Mouse (Mus musculus) layer of hippocampus, adult 9-10 months (tissue): Measurements from ENCODE around the gene Thbs3.

Experiments
- DNase-seq: peaks from one replicate; pipeline ENCODE4 v3.0.0; 2022; ENCODE audit warnings: low spot score

The Thbs3 gene

DNA sequence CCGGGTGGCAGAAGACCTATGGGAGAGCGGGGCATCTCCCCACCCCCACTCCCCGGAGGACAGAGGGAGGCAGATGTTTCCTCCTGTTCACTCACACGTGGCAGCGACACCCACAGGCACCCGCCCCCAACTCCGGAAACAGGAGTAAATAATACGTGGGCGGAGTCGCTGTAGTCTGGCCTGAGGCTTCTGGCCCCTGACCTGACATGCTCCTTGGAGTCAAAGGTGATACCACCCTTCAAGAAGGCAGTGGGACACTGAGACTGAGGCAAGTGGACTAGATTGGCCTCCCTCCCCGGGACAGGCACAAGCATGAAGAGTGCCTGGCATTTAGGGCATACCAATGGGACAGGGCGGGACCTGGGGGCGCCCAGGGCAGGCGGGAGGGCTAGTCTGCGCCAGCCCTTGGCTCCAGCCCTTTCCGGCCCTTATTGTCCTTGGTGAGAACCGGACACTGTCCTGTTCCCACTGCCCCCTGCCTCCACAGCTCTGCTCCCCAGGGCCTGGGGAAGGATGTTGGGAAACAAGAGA is 36.5 kb downstream of the Thbs3 start:
- no peak for DNase-seq

DNA sequence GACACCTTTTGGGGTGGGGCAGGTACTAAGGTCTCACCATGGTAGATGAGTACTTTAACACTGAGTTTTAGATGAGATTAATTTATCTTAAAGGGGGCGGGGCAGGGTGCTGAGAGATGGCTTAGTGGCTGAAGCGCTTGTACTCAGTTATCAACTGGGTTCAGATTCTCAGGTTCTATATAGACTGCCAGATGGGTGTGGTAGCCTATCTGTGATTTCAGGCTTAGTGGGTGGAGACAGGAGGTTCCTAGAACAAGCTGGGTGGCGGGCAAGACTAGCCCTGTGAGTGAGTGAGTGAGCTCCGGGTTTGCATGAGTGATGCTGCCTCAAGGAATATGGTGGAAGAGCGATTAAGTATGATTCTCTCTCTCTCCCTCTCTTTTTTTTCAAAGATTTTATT is 40.0 kb downstream of the Thbs3 start:
- DNase-seq = no peak

DNA sequence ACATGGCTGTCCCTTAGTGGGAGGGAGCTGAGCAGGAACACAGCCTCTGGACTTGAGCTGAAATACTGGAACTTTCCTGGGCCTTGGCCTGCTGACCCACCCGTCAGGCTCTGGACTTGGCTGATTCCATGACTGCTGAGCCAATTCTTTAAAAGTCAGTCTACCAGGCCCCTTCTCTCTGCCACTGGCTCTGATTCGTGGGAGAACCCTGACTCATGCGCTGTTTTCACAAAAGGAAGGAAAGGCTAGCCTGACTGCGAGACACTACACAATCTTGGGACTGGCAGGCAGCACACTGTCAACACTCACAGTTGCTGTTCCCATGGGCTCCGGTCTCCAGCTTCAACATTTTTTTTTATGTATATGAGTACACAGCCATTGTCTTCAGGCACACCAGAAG is 41.2 kb downstream of the Thbs3 start:
- DNase-seq = no peak

DNA sequence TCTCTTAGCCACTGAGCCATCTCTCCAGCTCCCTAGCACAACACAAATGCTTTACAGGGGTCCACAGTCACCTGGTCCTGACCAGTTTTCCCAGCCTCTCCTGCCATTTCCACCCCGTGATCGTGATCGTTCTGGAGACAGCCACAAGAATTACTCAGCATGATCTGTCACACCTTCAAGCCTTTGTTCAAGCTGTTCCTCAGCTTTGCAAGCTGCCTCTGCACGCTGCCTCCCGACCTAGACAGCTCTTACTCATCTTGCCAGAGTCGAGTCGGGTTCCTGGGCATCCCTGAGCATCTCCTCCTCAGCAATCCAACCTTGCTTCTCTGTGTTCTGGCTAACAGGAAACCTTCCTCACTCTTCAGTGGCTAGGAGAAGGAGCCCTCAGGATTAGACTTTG is 44.1 kb downstream of the Thbs3 start, which contains the start of gene Dpm3:
Gene Dpm3, plus strand, starts transcription at position 283 of the 400 bp plus-strand sequence.
- no peak for DNase-seq

DNA sequence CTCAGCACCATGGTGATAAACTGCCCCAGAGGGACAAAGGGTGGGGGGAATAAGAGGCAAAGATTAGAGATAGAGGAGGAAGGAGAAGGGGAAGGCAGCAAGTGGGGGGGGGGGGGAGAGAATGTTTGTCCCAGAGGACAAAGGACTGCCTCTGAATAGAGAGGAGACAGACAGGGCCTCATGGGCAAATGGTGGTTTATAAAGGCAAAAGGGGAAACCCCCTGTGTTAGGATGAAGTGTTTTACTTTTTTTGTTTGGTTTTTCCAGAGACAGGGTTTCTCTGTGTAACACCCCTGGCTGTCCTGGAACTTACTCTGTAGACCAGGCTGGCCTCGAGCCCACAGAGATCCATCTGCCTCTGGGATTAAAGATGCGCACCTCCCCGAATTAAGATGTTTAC is 45.2 kb downstream of the Thbs3 start:
- DNase-seq = no peak

DNA sequence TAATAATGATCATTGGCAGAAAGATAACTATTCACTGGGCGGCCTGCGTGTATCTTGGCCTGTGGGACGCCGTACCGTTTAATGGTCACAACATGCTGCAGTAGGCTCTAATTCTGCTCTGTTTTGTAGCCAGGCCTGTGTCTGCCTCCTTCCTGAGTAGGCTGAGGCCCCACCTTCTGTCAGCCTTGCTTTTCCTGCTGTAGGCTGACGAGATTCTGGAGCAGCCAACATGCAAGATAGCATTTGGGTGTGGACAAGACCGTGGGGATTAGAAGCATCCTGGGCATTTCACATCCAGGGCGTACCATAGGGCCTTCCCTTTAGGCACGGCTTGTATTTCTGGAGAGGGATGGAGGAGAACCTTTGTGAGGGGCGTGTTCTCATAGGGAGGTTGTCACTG is 47.4 kb downstream of the Thbs3 start:
- no peak for DNase-seq

DNA sequence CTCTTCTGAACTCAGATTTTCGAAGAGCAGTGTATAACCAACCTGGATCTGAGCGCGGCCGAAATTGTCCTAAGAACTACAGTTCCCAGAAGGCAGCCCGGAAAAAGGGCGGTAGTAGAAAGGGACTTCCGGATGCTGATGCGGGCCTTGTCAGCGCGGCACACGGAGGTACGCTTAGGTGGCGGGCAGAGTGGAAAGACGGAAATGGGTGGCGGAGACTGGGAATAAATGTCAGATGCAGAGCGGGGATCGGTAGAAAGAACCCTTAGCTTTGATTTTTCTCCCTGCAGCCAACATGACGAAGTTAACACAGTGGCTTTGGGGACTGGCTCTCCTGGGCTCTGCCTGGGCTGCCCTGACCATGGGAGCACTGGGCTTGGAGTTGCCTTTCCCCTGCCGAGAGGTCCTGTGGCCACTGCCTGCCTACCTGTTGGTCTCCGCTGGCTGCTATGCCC is 51.5 kb downstream of the Thbs3 start:
- DNase-seq = no peak

DNA sequence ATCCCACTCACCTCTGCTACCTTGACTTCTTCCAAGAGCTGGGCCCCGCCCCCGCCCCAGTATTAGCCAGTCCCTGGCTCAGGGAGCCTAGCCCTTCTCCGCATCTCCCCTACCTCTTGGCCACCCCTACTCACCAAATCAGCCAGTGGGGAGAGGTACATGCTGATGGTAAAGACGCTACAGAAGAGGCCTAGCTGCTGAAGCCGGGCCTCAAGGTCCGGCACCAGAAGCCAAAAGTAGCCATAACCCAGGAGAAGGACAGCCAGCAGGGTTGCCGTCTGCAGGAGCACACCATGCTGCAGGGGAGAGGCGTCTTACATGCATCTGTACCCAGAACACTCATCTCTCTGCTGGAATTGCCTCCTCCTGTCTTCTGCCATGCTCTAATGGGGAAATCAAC is 53.9 kb downstream of the Thbs3 start:
- no peak for DNase-seq

DNA sequence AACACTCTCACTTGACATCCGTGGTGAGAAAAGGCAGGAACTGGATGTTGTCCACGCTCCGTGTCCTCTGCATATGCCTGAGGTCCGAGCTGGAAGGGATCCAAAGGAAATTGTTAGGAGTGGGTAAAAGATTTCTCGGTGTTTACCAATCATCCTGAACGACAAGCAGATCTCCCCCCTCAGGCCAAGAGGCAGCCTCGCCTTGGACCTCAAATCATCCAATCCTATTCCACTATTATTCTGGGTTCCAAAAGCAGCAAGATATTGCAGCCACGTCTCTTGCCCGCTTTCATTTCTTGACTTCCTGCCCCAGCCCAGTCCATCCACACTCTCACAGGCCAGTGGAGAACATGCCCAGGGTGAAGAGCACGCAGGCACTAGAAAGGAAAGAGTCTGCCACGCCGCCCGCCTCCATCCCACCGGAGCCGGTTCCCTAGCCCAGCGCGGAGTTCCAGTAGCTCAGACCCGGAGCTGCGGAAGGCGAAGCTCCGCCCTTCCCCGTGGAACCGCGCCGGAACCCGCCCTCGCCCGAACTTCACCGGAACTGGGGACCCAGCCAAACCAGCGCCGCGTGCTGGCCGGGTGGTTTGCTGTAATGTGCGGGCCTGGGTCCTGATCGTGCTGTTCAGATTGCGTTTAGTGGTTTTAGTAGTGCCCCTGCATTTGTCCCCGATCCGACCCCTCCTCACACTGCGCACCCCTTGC is 55.2 kb downstream of the Thbs3 start, which contains the start of gene Slc50a1:
Gene Slc50a1, minus strand, starts transcription at position 520 of the 705 bp plus-strand sequence.
- no peak for DNase-seq

DNA sequence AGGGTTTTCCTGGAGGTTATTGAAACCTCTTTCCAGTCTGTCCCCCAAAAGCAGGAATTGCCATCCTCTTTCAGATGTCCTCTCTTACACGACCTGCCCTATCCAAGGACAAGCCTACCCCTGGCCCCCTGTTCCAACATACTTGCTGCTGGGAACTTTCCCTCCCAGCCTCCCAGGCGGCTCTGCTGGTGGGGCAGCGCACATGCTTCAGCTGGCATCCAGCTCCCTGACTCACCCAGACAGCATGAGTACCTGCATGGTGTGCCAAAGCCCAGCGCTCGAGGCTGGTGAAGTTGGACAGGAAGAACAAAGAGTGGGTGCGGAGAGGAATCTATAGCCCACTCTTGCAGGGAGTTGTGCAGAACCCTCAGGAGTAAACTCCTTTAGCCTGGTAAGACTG is 55.9 kb downstream of the Thbs3 start:
- no peak for DNase-seq

DNA sequence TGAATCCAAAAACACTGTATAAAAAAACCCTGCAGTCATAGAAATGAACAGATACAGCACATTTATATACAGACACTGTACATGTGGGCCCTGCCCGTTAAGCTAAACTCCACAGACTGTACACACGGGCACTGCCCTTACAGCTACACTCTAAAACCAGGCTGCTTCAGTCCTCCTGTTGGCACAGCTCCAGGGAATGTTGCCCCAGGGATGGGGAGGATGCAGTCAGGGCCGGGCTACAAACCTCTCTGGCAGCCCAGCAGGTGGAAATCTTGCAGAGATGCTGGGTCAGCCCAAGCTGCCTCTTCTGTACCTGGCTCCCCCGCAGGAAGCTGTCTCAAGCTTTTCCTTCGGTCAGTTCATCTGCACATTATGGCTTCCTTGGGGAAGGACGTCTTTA is 56.8 kb downstream of the Thbs3 start:
- DNase-seq = no peak

DNA sequence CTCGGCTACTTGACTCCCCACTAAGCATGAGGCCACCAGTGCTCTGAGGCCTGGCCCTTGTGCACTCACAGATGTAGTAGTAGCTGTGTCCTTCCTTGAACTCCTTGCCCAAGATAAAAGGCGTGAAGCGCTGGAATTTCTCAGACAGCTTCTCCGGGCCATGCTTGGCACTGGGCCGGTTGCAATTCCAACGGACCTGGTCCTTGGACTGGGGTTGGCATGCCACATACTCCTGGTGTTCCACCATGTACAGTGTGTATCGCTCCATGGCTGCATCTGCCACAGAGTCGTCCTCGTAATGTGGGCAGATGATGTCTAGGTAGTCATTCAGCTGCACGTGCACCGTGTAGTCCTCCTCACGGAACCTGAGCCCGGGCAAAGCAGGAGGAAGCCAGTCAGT is 61.1 kb downstream of the Thbs3 start:
- no peak for DNase-seq
